Mouse (Mus musculus) heart, embryonic 11.5 days (tissue): ENCODE data around the gene 3110009E18Rik. TPM values are rescaled to one million over a fixed set of nuclear protein-coding genes. Genes with fewer than 3 reads are reported as not detected.

Experiments
- ATAC-seq: fragments of 200-750 bp; cut with Nextera tagmentation; replicated peaks from 2 replicates; pipeline ENCODE4 v1.8.0; 2017; ENCODE audit warnings: moderate library complexity; ENCODE audit not compliant: insufficient number of reproducible peaks, low FRiP score, low TSS enrichment
- H3K27ac ChIP-seq: fragments of 300-500 bp; sonication (generic); 2 replicates; pipeline ENCODE4 v1.5.1; 2014; ENCODE audit warnings: mild to moderate bottlenecking, low read depth, low read length
- H3K27me3 ChIP-seq: fragments of 300-500 bp; sonication (generic); 2 replicates; pipeline ENCODE4 v1.6.1; 2014; ENCODE audit warnings: mild to moderate bottlenecking, low read length, mixed read lengths; ENCODE audit not compliant: control insufficient read depth, insufficient read depth
- H3K36me3 ChIP-seq: fragments of 300-500 bp; sonication (generic); 2 replicates; pipeline ENCODE4 v1.6.1; 2014; ENCODE audit warnings: mild to moderate bottlenecking, low read length, moderate library complexity, mixed read lengths; ENCODE audit not compliant: control insufficient read depth, insufficient read depth
- H3K4me1 ChIP-seq: fragments of 300-500 bp; sonication (generic); 2 replicates; pipeline ENCODE4 v1.6.1; 2014; ENCODE audit warnings: low read length; ENCODE audit not compliant: control insufficient read depth, insufficient read depth
- H3K4me2 ChIP-seq: fragments of 300-500 bp; sonication (generic); 2 replicates; pipeline ENCODE4 v1.6.1; 2014; ENCODE audit warnings: mild to moderate bottlenecking, moderate library complexity
- H3K4me3 ChIP-seq: fragments of 300-500 bp; sonication (generic); 2 replicates; pipeline ENCODE4 v1.5.1; 2014; ENCODE audit warnings: low read depth, low read length
- H3K9ac ChIP-seq: fragments of 300-500 bp; sonication (generic); 2 replicates; pipeline ENCODE4 v1.6.1; 2014; ENCODE audit warnings: mild to moderate bottlenecking, low read depth, low read length, moderate library complexity
- H3K9me3 ChIP-seq: fragments of 300-500 bp; sonication (generic); replicated peaks from 2 replicates; pipeline ENCODE4 v1.6.1; 2016; ENCODE audit warnings: low read length; ENCODE audit not compliant: control insufficient read depth
- WGBS: fragments of 180-500 bp; shearing (Covaris S2); extraction: QIAGEN DNeasy Blood & Tissue Kit; methylation state at CpG from one replicate; pipeline ENCODE4 v1.1.7; 2014; ENCODE audit not compliant: insufficient replicate concordance; 5-methylcytosine and 5-hydroxymethylcytosine counted together
- polyA plus RNA-seq: library from polyadenylated mRNA; unstranded; fragments of >200 nt; fragmentation: Nextera tagmentation; extraction: Ambion mirVana; gene quantifications from 2 replicates; pipeline ENCODE4 v1.2.1, GENCODE M21; 2014

3110009E18Rik gene
- polyA plus RNA-seq, 1 experiment from 2014 or later, result 13.1 TPM

- Histone ChIP-seq H3K9ac (no peak overlapping the region), H3K4me1 (peaks cover 11% of the 10 kb centered on the region), H3K4me2 (no peak overlapping the region), H3K36me3 (no peaks in the 10 kb centered on the region), H3K9me3 (no peaks in the 10 kb centered on the region), H3K4me3 (no peak overlapping the region), H3K27ac (no peak overlapping the region), H3K27me3 (no peaks in the 10 kb centered on the region)
- no peak for ATAC-seq
- 56% methylated on average over 5 of the region's 5 CpGs for WGBS
Observed at GRCm38 (mm10) chr1:120171819-120172521, 51.0 kb downstream of the 3110009E18Rik start.

- no peak for ATAC-seq
- Histone ChIP-seq H3K9me3 (no peaks in the 10 kb centered on the region), H3K4me1 (peaks cover 11% of the 10 kb centered on the region), H3K9ac (no peak overlapping the region), H3K4me2 (no peak overlapping the region), H3K27me3 (no peaks in the 10 kb centered on the region), H3K27ac (no peak overlapping the region), H3K36me3 (no peaks in the 10 kb centered on the region), H3K4me3 (no peak overlapping the region)
- WGBS, result 78% methylated on average over 4 of the region's 4 CpGs
Observed at GRCm38 (mm10) chr1:120174991-120175390, 54.0 kb downstream of the 3110009E18Rik start.

GRCm38 (mm10) chr1:120176313-120176712 is 55.3 kb downstream of the 3110009E18Rik start:
- Histone ChIP-seq H3K4me2 (peak overlapping the region; percentile 52), H3K36me3 (no peaks in the 10 kb centered on the region), H3K27me3 (no peaks in the 10 kb centered on the region), H3K27ac (no peak overlapping the region), H3K4me3 (no peak overlapping the region), H3K9ac (no peak overlapping the region), H3K4me1 (peaks cover 11% of the 10 kb centered on the region), H3K9me3 (no peaks in the 10 kb centered on the region)
- 5% methylated on average over 14 of the region's 14 CpGs for WGBS
- peak; percentile 70 for ATAC-seq

- Histone ChIP-seq H3K9me3 (no peaks in the 10 kb centered on the region), H3K4me1 (peaks cover 11% of the 10 kb centered on the region), H3K36me3 (no peaks in the 10 kb centered on the region), H3K27ac (no peak overlapping the region), H3K9ac (no peak overlapping the region), H3K4me2 (no peak overlapping the region), H3K4me3 (no peak overlapping the region), H3K27me3 (no peaks in the 10 kb centered on the region)
- 84% methylated on average over 8 of the region's 8 CpGs for WGBS
- no peak for ATAC-seq
Observed at GRCm38 (mm10) chr1:120177141-120177540, 56.2 kb downstream of the 3110009E18Rik start.

- no peak for ATAC-seq
- H3K4me2 ChIP-seq, result no peak overlapping the region
Observed at GRCm38 (mm10) chr1:120186204-120186603, 65.2 kb downstream of the 3110009E18Rik start.

GRCm38 (mm10) chr1:120186655-120187054 is 65.7 kb downstream of the 3110009E18Rik start:
- Histone ChIP-seq H3K9me3 (no peaks in the 10 kb centered on the region; the same call in 1 of the 2 replicates), H3K36me3 (no peaks in the 10 kb centered on the region), H3K9ac (no peak overlapping the region), H3K4me2 (no peak overlapping the region), H3K27me3 (no peaks in the 10 kb centered on the region), H3K4me3 (no peak overlapping the region), H3K4me1 (no peaks in the 10 kb centered on the region), H3K27ac (no peak overlapping the region)
- ATAC-seq, result no peak
- WGBS, result 56% methylated on average over 9 of the region's 9 CpGs

More at GRCm38 (mm10) chr1:120186204-120186603, 65.2 kb downstream of the 3110009E18Rik start:
- no peak overlapping the region for H3K9ac ChIP-seq
- WGBS, result 39% methylated on average over 6 of the region's 6 CpGs
- no peaks in the 10 kb centered on the region for H3K27me3 ChIP-seq
- H3K9me3 ChIP-seq, result no peaks in the 10 kb centered on the region; the same call in 1 of the 2 replicates
- no peaks in the 10 kb centered on the region for H3K36me3 ChIP-seq
- no peaks in the 10 kb centered on the region for H3K4me1 ChIP-seq
- H3K4me3 ChIP-seq, result no peak overlapping the region
- no peak overlapping the region for H3K27ac ChIP-seq

- ATAC-seq, result no peak
- H3K27me3 ChIP-seq, result no peaks in the 10 kb centered on the region
- no peaks in the 10 kb centered on the region; the same call in 1 of the 2 replicates for H3K9me3 ChIP-seq
- H3K4me1 ChIP-seq, result no peaks in the 10 kb centered on the region
- no peaks in the 10 kb centered on the region for H3K36me3 ChIP-seq
- WGBS, result 65% methylated on average over 7 of the region's 7 CpGs
- no peak overlapping the region for H3K4me2 ChIP-seq
- H3K27ac ChIP-seq, result no peak overlapping the region
- H3K9ac ChIP-seq, result no peak overlapping the region
- no peak overlapping the region for H3K4me3 ChIP-seq
Observed at GRCm38 (mm10) chr1:120187059-120187458, 66.1 kb downstream of the 3110009E18Rik start.

GRCm38 (mm10) chr1:120189206-120189605 is 68.2 kb downstream of the 3110009E18Rik start:
- Histone ChIP-seq H3K4me2 (no peak overlapping the region), H3K36me3 (no peaks in the 10 kb centered on the region), H3K9me3 (no peaks in the 10 kb centered on the region; the same call in 1 of the 2 replicates), H3K4me1 (no peaks in the 10 kb centered on the region), H3K4me3 (no peak overlapping the region), H3K27ac (no peak overlapping the region), H3K9ac (no peak overlapping the region), H3K27me3 (no peaks in the 10 kb centered on the region)
- ATAC-seq, result no peak
- WGBS, result 90% methylated on average over 6 of the region's 6 CpGs

GRCm38 (mm10) chr1:120190300-120190699 is 69.3 kb downstream of the 3110009E18Rik start:
- no peaks in the 10 kb centered on the region; the same call in 1 of the 2 replicates for H3K9me3 ChIP-seq
- H3K9ac ChIP-seq, result no peak overlapping the region
- no peaks in the 10 kb centered on the region for H3K27me3 ChIP-seq
- H3K4me2 ChIP-seq, result no peak overlapping the region
- H3K27ac ChIP-seq, result no peak overlapping the region
- H3K4me3 ChIP-seq, result no peak overlapping the region
- 86% methylated on average over 2 of the region's 2 CpGs for WGBS
- H3K36me3 ChIP-seq, result no peaks in the 10 kb centered on the region
- ATAC-seq, result no peak
- no peaks in the 10 kb centered on the region for H3K4me1 ChIP-seq
